Mouse (Mus musculus) cerebral cortex, adult 2 months (tissue): ENCODE results near the gene Dctn1.

Experiments used
- WGBS: fragments of 180-500 bp; shearing (Covaris S2); methylation state at CpG from one replicate; pipeline ENCODE4 v1.1.7; 2018; 5-methylcytosine and 5-hydroxymethylcytosine counted together

Dctn1 gene

DNA sequence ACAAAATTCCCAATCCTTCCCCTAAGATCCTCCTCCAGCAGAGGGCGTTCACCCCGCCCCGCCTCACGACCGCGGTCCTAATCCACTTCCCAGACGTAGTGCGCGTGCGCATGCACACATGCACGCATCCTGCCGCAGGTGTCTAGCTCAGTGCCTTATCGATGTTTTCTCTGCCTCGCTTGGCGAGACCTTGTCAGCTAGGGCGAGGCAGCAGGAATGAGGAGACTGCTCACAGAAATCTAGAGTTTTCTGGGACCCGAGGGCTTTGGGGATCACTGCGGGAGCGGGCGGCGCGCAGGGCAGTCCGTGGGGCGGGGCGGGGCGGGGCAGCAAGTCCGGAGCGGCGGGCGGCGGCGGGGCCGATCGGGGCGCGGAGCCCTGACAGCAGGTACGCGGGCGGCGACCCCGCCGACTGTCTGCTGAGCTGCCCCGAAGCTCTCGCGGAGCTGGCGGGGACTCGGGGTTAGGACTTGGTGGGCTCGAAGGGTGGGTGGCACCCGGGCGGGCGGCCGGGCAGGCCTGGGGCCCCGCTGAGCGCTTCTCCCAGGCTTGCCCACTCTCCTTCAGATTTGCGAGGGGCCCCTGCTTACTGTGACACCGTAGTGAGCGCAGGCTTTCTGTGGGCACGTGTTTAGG is at the start of gene Dctn1:
Gene Dctn1, plus strand, starts transcription at position 314 of the 636 bp plus-strand sequence.
- under 1% methylated on average over 58 of the region's 58 CpGs for WGBS

DNA sequence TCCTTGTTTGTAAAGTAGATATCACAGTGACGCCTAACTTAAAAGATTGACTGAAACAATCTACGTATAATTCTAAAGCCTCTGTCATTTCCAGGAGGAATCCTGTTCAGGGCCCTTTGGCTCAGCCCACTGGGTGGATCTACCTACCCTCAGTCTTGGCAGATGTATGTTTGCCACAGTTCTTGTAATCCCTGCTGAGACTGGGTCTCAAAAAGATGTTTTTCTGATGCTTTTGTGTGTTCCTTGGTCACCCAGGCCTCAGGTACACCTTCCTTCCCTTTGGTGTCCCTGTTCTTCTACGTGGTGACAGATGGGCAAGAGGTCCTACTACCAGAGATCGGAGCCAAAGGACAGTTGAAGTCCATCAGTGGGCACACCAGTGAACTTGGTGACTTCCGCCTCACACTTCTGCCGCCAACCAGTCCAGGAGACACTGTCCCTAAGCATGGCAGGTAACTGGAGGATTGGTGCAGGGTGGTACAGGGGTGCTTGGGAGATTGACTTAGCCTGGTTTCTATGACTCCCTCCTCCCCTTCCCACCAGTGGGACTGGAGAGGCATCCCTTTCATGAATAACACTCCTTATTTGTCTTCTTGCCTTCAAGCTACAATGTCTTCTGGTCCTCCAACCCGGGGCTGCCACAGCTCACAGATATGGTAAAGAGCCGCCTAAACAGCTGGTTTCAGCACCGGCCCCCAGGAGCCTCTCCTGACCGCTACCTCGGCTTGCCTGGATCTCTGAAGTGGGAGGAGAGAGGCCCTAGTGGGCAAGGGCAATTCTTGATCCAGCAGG is 49.2 kb upstream of the Dctn1 start:
- 72% methylated on average over 11 of the region's 11 CpGs for WGBS

DNA sequence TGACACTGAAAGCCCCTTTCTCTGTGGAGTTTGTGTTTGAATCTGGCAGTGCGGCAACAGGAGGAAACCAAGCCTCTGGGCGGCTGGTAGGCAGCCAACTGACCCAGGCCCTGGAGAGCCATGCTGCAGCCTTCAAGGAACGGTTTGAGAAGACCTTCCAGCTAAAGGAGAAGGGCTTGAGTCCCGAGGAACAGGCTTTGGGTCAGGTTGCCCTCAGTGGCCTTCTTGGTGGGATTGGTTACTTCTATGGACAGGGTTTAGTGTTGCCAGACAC is 48.6 kb upstream of the Dctn1 start:
- WGBS: 83% methylated on average over 4 of the region's 4 CpGs

DNA sequence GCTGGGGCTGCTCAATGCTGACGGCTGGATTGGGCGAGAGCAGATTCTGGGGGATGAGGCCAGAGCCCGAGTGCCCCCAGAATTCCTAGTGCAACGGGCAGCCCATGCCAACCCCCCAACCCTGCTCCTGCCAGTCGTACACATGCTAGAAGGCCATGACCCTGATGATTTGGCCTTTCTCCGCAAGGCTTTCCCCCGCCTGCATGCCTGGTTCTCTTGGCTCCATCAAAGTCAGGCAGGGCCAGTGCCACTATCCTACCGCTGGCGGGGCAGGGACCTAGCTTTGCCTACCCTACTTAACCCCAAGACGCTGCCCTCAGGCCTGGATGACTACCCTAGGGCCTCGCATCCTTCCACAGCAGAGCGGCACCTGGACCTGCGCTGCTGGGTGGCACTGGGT is 48.1 kb upstream of the Dctn1 start:
- 92% methylated on average over 13 of the region's 13 CpGs for WGBS

DNA sequence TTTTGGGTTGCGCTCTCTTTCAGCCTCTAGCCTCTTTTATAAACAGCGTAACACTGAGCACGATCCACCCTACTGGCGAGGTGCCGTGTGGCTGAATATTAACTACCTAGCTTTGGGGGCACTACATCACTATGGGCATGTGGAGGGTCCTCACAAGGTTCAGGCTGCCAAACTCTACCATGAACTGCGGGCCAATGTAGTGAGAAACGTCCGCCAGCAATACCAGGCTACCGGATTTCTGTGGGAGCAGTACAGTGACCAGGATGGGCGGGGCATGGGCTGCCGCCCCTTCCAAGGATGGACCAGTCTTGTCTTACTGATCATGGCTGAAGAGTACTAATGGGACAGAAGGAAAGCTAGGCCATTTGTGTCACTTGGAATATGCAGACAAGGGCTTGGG is 47.4 kb upstream of the Dctn1 start:
- 73% methylated on average over 11 of the region's 11 CpGs for WGBS

DNA sequence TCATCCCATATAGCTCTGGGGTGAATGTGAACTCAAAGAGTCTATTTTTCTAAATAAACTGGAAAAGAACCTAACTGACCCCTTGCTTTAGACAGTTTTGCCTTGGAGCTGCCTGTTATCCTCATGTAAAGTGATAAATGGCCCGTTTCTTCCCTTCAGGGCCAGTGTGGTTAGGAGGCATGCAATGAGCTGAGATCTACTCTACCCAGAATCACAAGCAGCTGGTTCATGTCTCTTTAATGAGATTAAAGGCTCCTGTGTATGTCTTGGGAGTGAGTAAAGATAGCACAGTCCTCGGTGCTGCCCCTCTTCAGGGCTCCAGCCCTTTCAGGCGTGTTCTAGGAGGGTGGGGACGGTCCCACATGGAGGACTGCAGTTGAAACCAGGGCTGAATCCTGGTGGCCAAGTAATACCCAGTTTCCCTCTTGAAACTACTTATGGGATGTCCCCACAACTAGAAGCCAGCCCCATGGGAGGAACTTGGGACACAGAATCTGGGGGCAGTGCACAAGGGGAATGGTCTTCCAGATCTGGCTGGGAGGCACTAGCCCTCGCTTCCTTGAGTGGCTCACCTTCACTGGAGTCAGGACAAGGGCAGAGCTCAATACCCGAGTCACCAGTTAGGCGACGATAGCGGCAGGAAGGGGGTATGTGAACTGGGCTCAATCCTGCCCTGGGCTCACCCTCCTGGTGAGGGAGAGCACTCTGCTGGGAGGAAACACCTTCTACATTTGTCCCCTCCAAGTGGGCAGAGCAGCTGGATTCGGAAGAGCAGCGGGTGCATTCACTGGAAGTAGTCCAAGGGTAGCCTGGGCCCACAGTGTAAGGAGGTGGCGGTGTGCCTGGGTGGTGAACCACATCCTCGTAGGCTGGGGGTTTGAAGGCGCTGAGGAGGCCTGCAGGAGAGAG is 46.6 kb upstream of the Dctn1 start:
- 69% methylated on average over 14 of the region's 14 CpGs for whole genome bisulfite sequencing

DNA sequence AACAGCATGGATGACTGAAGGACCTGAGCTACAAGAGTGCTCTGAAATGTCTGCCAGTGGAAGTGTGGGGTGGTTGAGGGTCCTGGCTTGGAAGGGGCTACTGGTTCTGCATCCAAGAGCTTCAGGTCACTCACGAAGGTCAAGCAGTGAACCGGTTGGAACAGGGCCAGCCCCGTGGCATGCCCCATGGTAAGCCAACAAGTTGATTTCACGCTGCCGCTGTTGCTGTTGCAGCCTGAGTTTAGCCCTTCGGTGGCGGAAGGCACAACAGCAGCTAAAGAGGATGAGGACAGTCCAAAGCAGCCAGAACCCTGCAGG is 46.0 kb upstream of the Dctn1 start:
- WGBS: 71% methylated on average over 7 of the region's 7 CpGs

DNA sequence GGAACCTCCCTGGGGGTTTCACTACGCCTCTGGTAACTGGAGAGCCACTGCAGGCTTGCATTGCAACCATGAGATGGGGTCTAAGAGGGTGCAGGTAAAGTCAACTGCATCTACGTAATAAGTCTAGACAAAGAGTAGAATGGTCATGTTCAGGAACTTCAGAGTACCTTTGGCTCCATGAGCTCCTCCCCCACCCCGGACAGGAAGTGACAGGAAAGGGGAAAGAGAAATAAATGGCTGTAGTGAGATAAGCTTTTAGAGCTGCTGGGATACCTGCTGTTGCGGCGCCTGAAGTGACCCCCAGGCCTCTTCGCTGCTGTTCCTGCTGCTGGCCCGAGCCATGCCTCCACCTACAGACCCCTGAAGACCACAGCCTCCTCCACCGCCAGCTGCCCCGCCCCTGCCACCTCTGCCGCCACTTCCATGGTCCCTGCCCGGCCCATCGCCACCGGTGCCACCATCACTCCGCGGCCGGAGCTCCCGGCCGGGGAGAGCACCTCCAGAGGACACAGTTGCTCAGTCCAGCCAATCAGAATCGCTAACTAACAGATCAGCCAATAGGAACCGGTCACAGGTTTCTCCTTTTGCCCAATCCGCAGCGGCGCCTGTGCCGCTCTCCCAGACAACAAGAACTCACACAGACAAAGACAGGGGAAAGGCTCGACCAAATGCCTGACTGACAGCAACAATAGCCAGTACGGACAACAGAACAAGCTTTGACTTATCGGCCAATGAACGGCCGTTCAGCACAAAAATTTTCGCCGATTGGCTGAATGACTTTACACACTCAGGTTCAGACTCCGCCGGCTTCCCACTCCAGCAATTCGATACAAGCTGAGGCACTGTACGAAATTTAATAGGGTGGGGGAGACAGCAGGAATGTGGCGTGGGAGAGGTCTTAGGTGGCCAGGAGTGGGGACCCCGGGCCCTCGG is 44.5 kb upstream of the Dctn1 start, which contains the start of gene Wbp1:
Gene Wbp1, minus strand, starts transcription at position 630 of the 933 bp plus-strand sequence.
- under 1% methylated on average over 38 of the region's 38 CpGs for WGBS

DNA sequence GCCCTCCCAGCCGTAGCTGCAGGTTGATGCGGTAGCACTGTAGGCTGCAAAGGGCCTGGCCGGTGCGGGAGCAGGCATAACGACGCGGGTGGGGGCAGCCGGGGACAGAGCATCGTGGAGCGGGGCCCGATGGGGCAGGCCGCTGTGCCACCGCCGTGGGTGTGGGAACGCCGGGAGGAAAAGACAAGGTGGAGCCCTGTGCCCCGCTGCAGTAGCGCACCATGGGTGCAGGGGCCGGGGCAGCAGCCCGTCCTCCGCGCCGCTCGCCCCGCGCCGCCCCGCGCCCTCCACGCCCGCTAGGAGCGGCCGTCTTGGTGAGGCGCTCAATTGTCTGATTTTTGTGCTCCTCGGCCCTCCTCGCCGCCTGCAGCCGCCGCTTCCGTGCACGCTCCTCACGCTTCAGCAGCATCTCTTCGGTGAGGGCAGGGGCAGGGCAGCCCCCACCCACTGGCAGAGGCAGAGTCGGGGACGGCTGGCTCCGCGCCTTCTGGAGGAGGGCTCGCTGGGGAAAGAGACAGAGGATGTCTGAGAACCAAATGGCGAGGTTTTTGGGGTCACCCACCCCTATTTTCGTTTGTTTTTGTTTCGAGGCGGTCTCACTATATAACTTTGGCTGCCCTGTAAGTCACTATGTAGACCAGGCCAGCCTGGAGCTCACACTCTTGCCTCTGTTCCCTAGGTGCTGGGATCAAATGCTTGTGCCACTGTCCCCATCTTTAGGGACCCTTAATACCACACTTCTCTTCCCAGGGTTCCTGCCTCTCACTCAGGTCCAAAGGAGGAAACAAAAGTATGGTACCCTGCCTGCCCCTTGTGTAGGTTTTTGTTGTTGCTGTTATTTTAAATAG is 43.6 kb upstream of the Dctn1 start:
- WGBS: 2% methylated on average over 52 of the region's 52 CpGs

DNA sequence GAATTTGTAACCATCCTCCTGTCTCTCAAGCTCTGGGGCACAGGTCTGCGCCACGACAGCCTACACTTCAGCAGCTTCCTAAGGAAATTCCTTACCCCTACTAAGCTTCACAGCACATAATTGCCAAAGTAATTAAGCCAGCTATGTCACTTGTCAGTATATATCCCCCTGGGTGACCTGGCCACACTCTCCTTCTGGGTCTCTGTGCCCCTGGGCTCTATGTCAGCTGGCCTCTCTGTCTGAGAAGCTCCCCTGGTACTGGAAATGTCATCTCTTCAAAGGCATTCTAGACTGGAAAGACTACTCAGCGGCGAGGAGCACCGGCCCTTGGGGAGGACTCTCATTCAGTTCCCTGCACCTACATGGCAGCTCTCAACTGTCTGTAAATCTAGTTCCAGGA is 42.8 kb upstream of the Dctn1 start:
- 85% methylated on average over 5 of the region's 5 CpGs for WGBS

DNA sequence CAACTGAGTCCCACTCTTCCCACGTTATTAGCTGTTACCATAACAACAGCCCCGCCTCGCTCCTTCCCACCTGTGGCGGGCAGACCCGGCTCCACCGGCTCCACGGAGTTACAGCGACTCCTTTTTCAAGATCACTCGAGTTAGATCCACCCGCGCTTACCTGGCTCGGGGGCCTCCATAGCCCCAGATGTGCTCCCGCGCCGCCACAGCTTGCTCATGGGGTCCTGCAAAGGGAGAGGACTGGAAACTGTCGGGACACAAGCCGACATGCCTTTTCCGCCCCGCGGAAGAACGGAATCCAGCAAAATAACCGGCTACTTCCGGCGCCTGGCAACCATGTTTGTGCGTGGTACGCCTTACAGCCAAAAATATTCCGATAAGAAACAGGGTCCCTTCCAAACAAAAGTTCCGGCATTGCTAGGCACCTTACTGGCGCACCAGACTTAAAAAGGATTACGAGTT is 40.8 kb upstream of the Dctn1 start:
- WGBS: under 1% methylated on average over 30 of the region's 30 CpGs

DNA sequence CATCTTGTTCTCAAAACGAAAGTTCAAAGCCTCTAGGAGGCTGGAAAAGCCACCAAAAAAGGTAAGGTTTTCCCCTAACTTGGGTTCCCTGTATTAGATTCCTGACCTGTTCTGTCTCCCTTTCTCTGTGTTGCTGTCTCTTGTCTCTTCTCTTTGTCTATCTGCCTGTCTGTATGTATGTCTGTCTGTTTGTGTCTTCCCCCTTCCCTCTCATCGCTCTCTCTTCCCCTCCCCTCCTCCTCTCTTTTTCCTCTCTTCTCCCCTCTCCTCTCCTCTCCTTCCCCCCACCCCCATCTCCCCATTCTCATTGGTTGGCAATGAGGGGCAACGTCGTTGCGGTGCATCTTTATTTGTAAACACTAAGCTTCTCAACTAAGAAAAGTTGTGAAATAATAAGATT is 40.4 kb upstream of the Dctn1 start, which contains the start of gene Ino80b:
Gene Ino80b, minus strand, starts transcription at position 101 of the 400 bp plus-strand sequence.
- 13% methylated on average over 5 of the region's 5 CpGs for WGBS

DNA sequence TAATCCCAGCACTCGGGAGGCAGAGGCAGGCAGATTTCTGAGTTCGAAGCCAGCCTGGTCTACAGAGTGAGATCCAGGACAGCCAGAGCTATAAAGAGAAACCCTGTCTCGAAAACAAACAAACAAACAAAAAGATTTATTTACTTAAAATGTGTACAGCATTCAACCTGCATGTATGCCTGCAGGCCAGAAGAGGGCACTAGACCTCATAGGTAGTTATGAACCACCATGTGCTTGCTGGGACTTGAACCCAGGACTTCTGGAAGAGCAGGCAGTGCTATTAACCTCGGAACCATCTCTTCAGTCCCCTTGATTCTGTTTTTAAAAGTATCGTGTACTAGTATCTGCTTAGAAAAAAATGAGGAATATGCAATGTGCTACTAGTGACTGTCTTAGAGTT is 38.3 kb upstream of the Dctn1 start:
- WGBS: 94% methylated on average over 5 of the region's 5 CpGs

DNA sequence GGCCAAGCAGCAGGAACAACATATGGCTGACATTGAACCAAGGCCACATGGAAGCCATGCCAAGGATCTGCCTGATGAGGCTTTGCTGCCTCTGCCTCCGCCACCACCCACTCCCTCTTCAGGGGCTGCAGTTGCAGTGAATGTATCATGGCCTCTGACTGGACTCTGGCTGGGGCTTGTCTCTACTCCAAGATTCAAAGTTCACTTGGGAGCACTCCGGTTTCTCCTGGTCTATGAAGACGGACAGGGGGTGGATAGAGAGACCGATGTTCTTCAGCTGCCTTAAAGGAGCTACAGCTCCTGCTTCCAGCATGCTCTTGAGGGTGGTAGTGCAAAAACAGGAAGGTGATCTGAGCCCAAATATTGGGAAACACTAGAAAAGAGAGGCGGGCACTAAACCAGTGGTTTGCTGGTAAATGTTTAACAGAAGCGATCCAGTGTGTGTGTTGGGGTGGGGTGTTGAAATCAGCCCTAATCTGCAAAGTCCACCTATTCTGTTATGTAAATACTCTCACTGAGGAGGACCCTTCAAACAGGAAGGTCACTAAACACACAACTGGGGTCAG is 34.2 kb upstream of the Dctn1 start:
- 70% methylated on average over 6 of the region's 6 CpGs for WGBS

DNA sequence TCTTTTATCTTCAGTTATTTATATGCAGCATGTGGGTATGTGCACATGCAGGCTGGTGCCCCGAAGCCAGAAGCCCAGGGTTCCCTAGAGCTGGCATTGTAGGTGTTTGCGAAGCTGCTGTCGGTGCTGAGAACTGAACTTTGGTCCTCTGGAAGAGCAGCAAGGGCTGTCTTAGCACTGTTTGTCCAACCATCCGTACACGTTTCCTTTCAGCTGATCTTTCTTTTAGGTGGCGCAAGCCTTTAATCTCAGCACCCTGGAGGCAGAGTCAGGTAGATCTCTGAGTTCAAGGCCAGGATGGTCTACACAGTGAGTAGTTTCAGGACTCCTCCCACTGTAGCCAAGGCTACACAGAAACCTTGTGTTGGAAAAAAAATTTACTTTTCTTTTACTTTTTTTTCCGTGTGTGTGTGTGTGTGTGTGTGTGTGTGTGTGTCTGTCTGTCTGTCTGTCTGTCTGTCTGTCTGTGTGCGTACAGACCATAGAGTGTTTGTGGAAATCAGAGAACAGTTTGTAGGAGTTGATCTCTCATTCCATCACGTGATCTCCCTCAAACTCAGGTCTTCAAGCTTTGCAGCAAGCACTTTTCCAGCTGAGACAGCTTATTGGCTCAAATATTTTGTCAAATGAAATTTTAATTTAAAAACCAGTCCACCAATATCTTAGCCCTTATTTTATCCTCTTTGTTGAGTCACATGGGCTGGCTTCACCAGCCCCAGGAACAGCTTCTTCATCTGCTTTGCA is 33.4 kb upstream of the Dctn1 start:
- WGBS: 85% methylated on average over 9 of the region's 9 CpGs

DNA sequence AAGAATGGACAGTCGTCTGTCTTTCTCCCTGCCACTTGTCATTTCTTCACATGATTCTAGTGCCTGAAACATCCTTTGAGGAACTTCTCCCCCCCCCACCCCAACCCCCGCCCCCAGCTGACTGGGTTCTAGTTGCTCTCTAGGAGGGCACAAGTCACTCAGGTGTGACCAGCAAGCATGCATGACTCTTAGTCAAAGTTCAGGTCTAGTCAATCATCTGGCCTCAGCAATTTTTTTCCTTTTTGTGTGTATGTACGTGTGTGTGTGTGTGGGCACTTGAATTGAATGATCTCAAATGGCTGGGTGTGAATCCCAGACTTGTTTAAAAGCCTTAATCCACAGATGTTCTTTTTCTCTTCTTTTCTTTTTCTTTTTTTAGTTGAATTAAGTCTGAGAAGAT is 31.5 kb upstream of the Dctn1 start:
- WGBS: 56% methylated on average over 3 of the region's 3 CpGs

DNA sequence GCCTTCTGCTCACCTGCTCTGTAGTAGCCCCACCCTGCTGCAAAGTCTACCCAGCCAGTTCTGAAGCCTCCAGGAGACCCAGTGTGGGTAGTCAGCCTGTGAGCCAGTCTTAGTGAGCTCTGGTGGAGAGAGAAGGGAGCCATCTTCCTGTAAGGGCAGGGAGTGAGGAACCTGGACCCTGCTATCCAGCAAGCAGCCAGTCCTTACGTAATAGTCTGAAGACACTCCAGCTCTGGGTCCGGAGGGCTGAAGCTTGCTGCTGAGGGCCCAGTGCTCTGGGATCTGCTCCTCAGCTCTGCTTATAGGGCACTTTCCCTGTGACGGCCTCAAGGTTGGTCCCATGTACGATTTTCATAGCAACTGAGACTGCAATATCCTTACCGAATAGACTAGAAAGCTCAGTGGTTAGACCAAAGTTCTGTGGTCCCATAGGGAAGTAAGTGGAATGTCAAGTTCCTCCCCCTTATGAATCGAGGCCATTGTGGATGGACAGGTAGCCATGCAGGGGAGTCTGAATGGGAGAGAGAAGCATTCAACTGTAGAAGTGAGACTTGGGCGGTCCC is 30.7 kb upstream of the Dctn1 start, which contains the start of gene Rtkn:
Gene Rtkn, plus strand, starts transcription at position 513 of the 563 bp plus-strand sequence.
- 72% methylated on average over 7 of the region's 7 CpGs for WGBS

DNA sequence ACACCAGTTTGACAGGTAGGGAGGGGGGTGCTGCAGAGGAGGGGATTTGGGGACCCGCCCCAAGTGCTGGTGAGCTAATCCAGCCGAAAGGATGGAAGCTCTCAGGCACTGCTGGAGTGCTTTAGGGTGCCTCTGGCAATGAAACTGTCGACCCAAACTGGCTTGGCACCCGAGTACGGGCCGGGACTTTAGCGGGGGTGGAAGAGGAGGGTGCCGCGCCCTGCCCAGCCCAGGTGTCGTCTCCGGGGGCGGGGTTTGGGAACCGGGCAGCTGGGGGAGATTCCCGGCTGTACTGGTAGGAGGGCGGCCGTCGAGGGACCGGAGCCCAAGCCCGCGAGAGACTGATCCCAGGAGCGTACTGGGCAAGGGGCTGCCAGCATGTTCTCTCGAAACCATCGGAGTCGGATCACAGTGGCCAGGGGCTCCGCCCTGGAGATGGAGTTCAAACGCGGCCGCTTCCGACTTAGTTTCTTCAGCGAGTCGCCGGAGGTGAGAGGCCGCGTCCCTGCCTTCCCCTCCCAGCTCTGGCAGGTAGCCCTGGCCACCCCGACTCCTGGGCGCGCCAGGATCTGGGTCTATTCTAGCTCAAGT is 30.1 kb upstream of the Dctn1 start:
- WGBS: 18% methylated on average over 37 of the region's 37 CpGs
